Mouse (Mus musculus): ENCODE results near the gene Pde2a.
"Not testable (repeated sequence)": the region's sequence is repeated elsewhere in the genome, so short reads cannot be mapped to it uniquely, and the experiment has no call there.

Pde2a gene

GRCm38 (mm10) chr7:101526484-101526883 is 105.0 kb downstream of the Pde2a start:
- peak; percentile 52 to 55 for DNase-seq

- no peak for DNase-seq
Observed at GRCm38 (mm10) chr7:101534428-101534827, 112.9 kb downstream of the Pde2a start.

GRCm38 (mm10) chr7:101535102-101535501 is 113.6 kb downstream of the Pde2a start:
- peak in 1 of 2 experiments; percentile 42 for DNase-seq

GRCm38 (mm10) chr7:101535517-101535916 is 114.0 kb downstream of the Pde2a start:
- no peak for DNase-seq

- DNase-seq: no peak
Observed at GRCm38 (mm10) chr7:101537541-101537940, 116.0 kb downstream of the Pde2a start.

GRCm38 (mm10) chr7:101538141-101538933 is 116.8 kb downstream of the Pde2a start:
- DNase-seq: peak; percentile 68 to 80

- no peak for DNase-seq
Observed at GRCm38 (mm10) chr7:101539774-101540173, 118.3 kb downstream of the Pde2a start.

- DNase-seq: no peak
Observed at GRCm38 (mm10) chr7:101540684-101541083, 119.2 kb downstream of the Pde2a start.

- DNase-seq: peak; percentile 87
Observed at GRCm38 (mm10) chr7:101541132-101541531, 119.6 kb downstream of the Pde2a start.

GRCm38 (mm10) chr7:101541734-101542133 is 120.2 kb downstream of the Pde2a start:
- DNase-seq: peak; percentile 53 to 59

GRCm38 (mm10) chr7:101547651-101548050 is 126.2 kb downstream of the Pde2a start:
- DNase-seq: no peak

GRCm38 (mm10) chr7:101549266-101549665 is 127.8 kb downstream of the Pde2a start:
- DNase-seq: no peak

- DNase-seq: no peak
Observed at GRCm38 (mm10) chr7:101550686-101551485, 129.4 kb downstream of the Pde2a start.

- DNase-seq: no peak
Observed at GRCm38 (mm10) chr7:101551530-101551929, 130.0 kb downstream of the Pde2a start.

- DNase-seq: not testable (repeated sequence)
Observed at GRCm38 (mm10) chr7:101555473-101555872, 134.0 kb downstream of the Pde2a start.

GRCm38 (mm10) chr7:101557391-101557790 is 135.9 kb downstream of the Pde2a start:
- no peak for DNase-seq

- not testable (repeated sequence) for DNase-seq
Observed at GRCm38 (mm10) chr7:101559393-101559792, 137.9 kb downstream of the Pde2a start.
